Mouse (Mus musculus) spleen, adult 2 months (tissue): ENCODE data around the gene Rnase10. TPM values are rescaled to one million over a fixed set of nuclear protein-coding genes. Genes with fewer than 3 reads are reported as not detected.

Source experiments
- DNase-seq, 2 experiments: peaks; one replicate each; pipeline versions ENCODE4 v3.0.0 to v3.0.0-alpha.2; 2012 to 2021; ENCODE audit warnings: low spot score in 2 of 2, low read depth in 1 of 2
- H3K27ac ChIP-seq: fragments of 200-500 bp; 2 replicates; pipeline ENCODE4 v1.5.1; 2012; ENCODE audit warnings: low read length, inconsistent platforms; ENCODE audit not compliant: insufficient read depth
- H3K27me3 ChIP-seq: fragments of 200-500 bp; 2 replicates; pipeline ENCODE4 v1.6.1; 2012; ENCODE audit warnings: mild to moderate bottlenecking, moderate library complexity, low read length, inconsistent platforms; ENCODE audit not compliant: control insufficient read depth, insufficient read depth
- H3K36me3 ChIP-seq: fragments of 200-500 bp; 2 replicates; pipeline ENCODE4 v1.6.1; 2012; ENCODE audit warnings: mild to moderate bottlenecking, low read length, inconsistent platforms; ENCODE audit not compliant: control insufficient read depth, insufficient read depth
- H3K4me1 ChIP-seq: fragments of 200-500 bp; 2 replicates; pipeline ENCODE4 v1.6.1; 2011; ENCODE audit warnings: inconsistent platforms; ENCODE audit not compliant: control insufficient read depth, insufficient read depth, insufficient read length
- H3K4me3 ChIP-seq: fragments of 200-500 bp; 2 replicates; pipeline ENCODE4 v1.5.1; 2011; ENCODE audit warnings: mild to moderate bottlenecking, inconsistent platforms; ENCODE audit not compliant: insufficient read depth, insufficient read length; ENCODE audit errors: extremely low read depth
- CTCF ChIP-seq: fragments of 200-500 bp; IDR thresholded peaks from 2 replicates; pipeline ENCODE4 v1.5.1; 2011; ENCODE audit warnings: mild to moderate bottlenecking, inconsistent platforms; ENCODE audit not compliant: insufficient read depth, insufficient read length, insufficient replicate concordance; ENCODE audit errors: extremely low read depth
- POLR2A ChIP-seq: fragments of 200-500 bp; IDR thresholded peaks from 2 replicates; pipeline ENCODE4 v1.6.1; 2011; ENCODE audit warnings: low read depth, low read length, inconsistent platforms
- WGBS: fragments of 180-500 bp; shearing (Covaris S2); methylation state at CpG from one replicate; pipeline ENCODE4 v1.1.7; 2018; 5-methylcytosine and 5-hydroxymethylcytosine counted together
- polyA plus RNA-seq: library from polyadenylated mRNA; depleted of rRNA; stranded (reverse); fragments of >200 nt; gene quantifications from 2 replicates; pipeline ENCODE4 v1.2.3, GENCODE M21; 2012

Gene Rnase10
- polyA plus RNA-seq, 1 experiment, result not detected

GRCm38 (mm10) chr14:50987668-50988067, 19.9 kb upstream of the Rnase10 start:
- no peak for DNase-seq
- WGBS, result 91% methylated on average over 2 of the region's 2 CpGs
- no peak overlapping the region for H3K27ac ChIP-seq
- H3K27me3 ChIP-seq, result no peaks in the 10 kb centered on the region
- H3K4me3 ChIP-seq, result no peak overlapping the region
- TF ChIP-seq POLR2A (no peak), CTCF (no peak)
- H3K4me1 ChIP-seq, result peaks cover 1% of the 10 kb centered on the region; the same call in 1 of the 2 replicates
- no peaks in the 10 kb centered on the region for H3K36me3 ChIP-seq

- H3K27ac ChIP-seq, result no peak overlapping the region
- peaks cover 1% of the 10 kb centered on the region; the same call in 1 of the 2 replicates for H3K4me1 ChIP-seq
- H3K27me3 ChIP-seq, result no peaks in the 10 kb centered on the region
- 62% methylated on average over 3 of the region's 3 CpGs for WGBS
- H3K4me3 ChIP-seq, result no peak overlapping the region
- no peaks in the 10 kb centered on the region for H3K36me3 ChIP-seq
- TF ChIP-seq CTCF, result no peak
- no peak for TF ChIP-seq POLR2A
- DNase-seq, result no peak
Observed at GRCm38 (mm10) chr14:50991037-50991436, 16.5 kb upstream of the Rnase10 start.

- Histone ChIP-seq H3K4me3 (no peak overlapping the region), H3K27me3 (no peaks in the 10 kb centered on the region), H3K36me3 (no peaks in the 10 kb centered on the region), H3K27ac (peak overlapping the region; percentile 22; the same call in 1 of the 2 replicates), H3K4me1 (peaks cover 11% of the 10 kb centered on the region)
- WGBS, result 5% methylated on average over 3 of the region's 3 CpGs
- no peak for DNase-seq
- no peak for TF ChIP-seq POLR2A
- TF ChIP-seq CTCF, result no peak
Observed at GRCm38 (mm10) chr14:50997088-50997487, 10.5 kb upstream of the Rnase10 start.

- peak overlapping the region; percentile 35; the same call in 1 of the 2 replicates for H3K27ac ChIP-seq
- H3K4me1 ChIP-seq, result peaks cover 11% of the 10 kb centered on the region
- H3K4me3 ChIP-seq, result no peak overlapping the region
- 51% methylated on average over 2 of the region's 2 CpGs for WGBS
- no peaks in the 10 kb centered on the region for H3K36me3 ChIP-seq
- no peak for TF ChIP-seq CTCF
- TF ChIP-seq POLR2A, result no peak
- DNase-seq, result no peak
- no peaks in the 10 kb centered on the region for H3K27me3 ChIP-seq
Observed at GRCm38 (mm10) chr14:50997999-50998666, 9.4 kb upstream of the Rnase10 start.

GRCm38 (mm10) chr14:51007914-51008713, 563 bp downstream of the Rnase10 start:
- no peak for DNase-seq
- WGBS, result 47% methylated on average over 13 of the region's 13 CpGs
- TF ChIP-seq CTCF (no peak), POLR2A (no peak)
- H3K4me3 ChIP-seq, result no peak overlapping the region
- no peaks in the 10 kb centered on the region for H3K4me1 ChIP-seq
- H3K27me3 ChIP-seq, result no peaks in the 10 kb centered on the region
- no peaks in the 10 kb centered on the region for H3K36me3 ChIP-seq
- H3K27ac ChIP-seq, result peak overlapping the region; percentile 55

- DNase-seq, result no peak
- TF ChIP-seq POLR2A (no peak), CTCF (no peak)
- H3K27me3 ChIP-seq, result no peaks in the 10 kb centered on the region
- H3K4me3 ChIP-seq, result no peak overlapping the region
- no peaks in the 10 kb centered on the region for H3K36me3 ChIP-seq
- peak overlapping the region; percentile 10; the same call in 1 of the 2 replicates for H3K27ac ChIP-seq
- H3K4me1 ChIP-seq, result no peaks in the 10 kb centered on the region
- 76% methylated on average over 4 of the region's 4 CpGs for WGBS
Observed at GRCm38 (mm10) chr14:51008781-51009180, 1.2 kb downstream of the Rnase10 start.
